Mouse (Mus musculus): ENCODE measurements around the gene Josd2.

- TF ChIP-seq POLR2A (IDR thresholded peaks at IDR 0.05; ENCODE audit: insufficient read length, low read depth) (no peak), POLR2AphosphoS2 (IDR thresholded peaks at IDR 0.05; ENCODE audit: insufficient read length, low read depth) (no peak), USF1 (IDR thresholded peaks at IDR 0.05; ENCODE audit: low read depth) (no peak), MAX (IDR thresholded peaks at IDR 0.05; ENCODE audit: low read depth) (no peak), MYOD1 (IDR thresholded peaks at IDR 0.05; ENCODE audit: control insufficient read depth in 1 of 3, insufficient read length in 2 of 3, low read depth in 2 of 3) (no peak), TCF12 (IDR thresholded peaks at IDR 0.05; ENCODE audit: insufficient read depth, poor library complexity, severe bottlenecking) (no peak)
Measured at GRCm38 (mm10) chr7:44456302-44456701, 11.5 kb upstream of the Josd2 start.

All from myocyte (in vitro differentiated cells).